ENCODE assay signal across 24 mouse cellular contexts in genomic region chr4:57105339-57105738, GRCm38 (mm10). TPM values are rescaled to one million over a fixed set of nuclear protein-coding genes. Genes with fewer than 3 reads are reported as not detected.
DNase-seq lines count a peak whose midpoint lies in the region; ATAC-seq and TF ChIP-seq lines count a peak whose summit lies in the region.
"Had no signal": no experiment of that assay in that cellular context is flagged by ENCODE, and none has a peak within 500 bp of the region (broad histone marks: within the 10 kb centered on the region; RNA-seq: fewer than 3 reads in every experiment).

No protein-coding gene starts in this region.

- no peaks in the 10 kb centered on the region for H3K4me1 ChIP-seq in embryonic facial prominence, embryonic 14.5 days (ENCODE audit: control insufficient read depth, insufficient read depth, low read length)
- no peaks in the 10 kb centered on the region for H3K4me1 ChIP-seq in embryonic facial prominence, embryonic 10.5 days
- H3K4me1 ChIP-seq in hindbrain, embryonic 16.5 days (ENCODE audit: control insufficient read depth, insufficient read depth, low read depth, low read length) = peaks cover 2% of the 10 kb centered on the region; the same call in 1 of the 2 replicates
- H3K4me1 ChIP-seq in hindbrain, embryonic 11.5 days (replicated peaks; ENCODE audit: control insufficient read depth, insufficient read depth, low read length) = no peaks in the 10 kb centered on the region
- peaks cover 15 to 42% of the 10 kb centered on the region in 2 experiments for H3K4me1 ChIP-seq in CH12.LX (ENCODE audit: control insufficient read depth in 1 of 2, insufficient read depth in 2 of 2)
- H3K4me1 ChIP-seq in stomach, postnatal 0 days (replicated peaks; ENCODE audit: control insufficient read depth, insufficient read depth) = no peaks in the 10 kb centered on the region
- peaks cover 4% of the 10 kb centered on the region; the same call in 1 of the 2 replicates for H3K4me1 ChIP-seq in forebrain, embryonic 15.5 days

- no peaks in the 10 kb centered on the region for H3K36me3 ChIP-seq in embryonic facial prominence, embryonic 14.5 days (ENCODE audit: control insufficient read depth, insufficient read depth, low read length)
- H3K36me3 ChIP-seq in embryonic facial prominence, embryonic 10.5 days (replicated peaks) = no peaks in the 10 kb centered on the region
- no peaks in the 10 kb centered on the region for H3K36me3 ChIP-seq in hindbrain, embryonic 16.5 days (ENCODE audit: control insufficient read depth, insufficient read depth, low read length)
- no peaks in the 10 kb centered on the region for H3K36me3 ChIP-seq in hindbrain, embryonic 11.5 days (ENCODE audit: control insufficient read depth, insufficient read depth, low read length)
- H3K36me3 ChIP-seq in CH12.LX (replicated peaks in 1 of 2; ENCODE audit: control insufficient read depth in 1 of 2, insufficient read depth in 1 of 2, low read length in 1 of 2) = no peaks in the 10 kb centered on the region
- no peaks in the 10 kb centered on the region for H3K36me3 ChIP-seq in stomach, postnatal 0 days (ENCODE audit: control insufficient read depth, insufficient read depth, low read length)
- H3K36me3 ChIP-seq in forebrain, embryonic 15.5 days = no peaks in the 10 kb centered on the region
- H3K36me3 ChIP-seq: heart, embryonic 10.5 days had no signal

- no peak overlapping the region for H3K4me3 ChIP-seq in embryonic facial prominence, embryonic 14.5 days (ENCODE audit: low read depth, low read length)
- no peak overlapping the region for H3K4me3 ChIP-seq in embryonic facial prominence, embryonic 10.5 days
- H3K4me3 ChIP-seq in hindbrain, embryonic 16.5 days (ENCODE audit: low read length) = no peak overlapping the region
- H3K4me3 ChIP-seq in hindbrain, embryonic 11.5 days (ENCODE audit: low read depth, low read length) = no peak overlapping the region
- H3K4me3 ChIP-seq in CH12.LX (replicated peaks in 1 of 3; ENCODE audit: low read depth in 2 of 3, low read length in 2 of 3, poor library complexity in 1 of 3) = no peak overlapping the region
- H3K4me3 ChIP-seq in stomach, postnatal 0 days (ENCODE audit: low read depth, low read length) = no peak overlapping the region
- H3K4me3 ChIP-seq in forebrain, embryonic 15.5 days = no peak overlapping the region
- H3K4me3 ChIP-seq: embryonic facial prominence, embryonic 13.5 days; gastrocnemius, adult 2 months; heart, embryonic 10.5 days had no signal

- TF ChIP-seq CTCF in CH12.LX (conservative IDR thresholded peaks at IDR 0.05 in 1 of 2, IDR thresholded peaks at IDR 0.05 in 1 of 2; ENCODE audit: low read depth in 2 of 2, low read length in 2 of 2) = no peak
- no peak for TF ChIP-seq CTCF in stomach, postnatal 0 days (IDR thresholded peaks at IDR 0.05; ENCODE audit: low read depth)

- WGBS in embryonic facial prominence, embryonic 14.5 days = 61% methylated on average over 6 of the region's 6 CpGs
- WGBS in embryonic facial prominence, embryonic 10.5 days = 85% methylated on average over 6 of the region's 6 CpGs
- 63% methylated on average over 6 of the region's 6 CpGs for WGBS in hindbrain, embryonic 16.5 days
- 74% methylated on average over 6 of the region's 6 CpGs for WGBS in hindbrain, embryonic 11.5 days
- 61% methylated on average over 6 of the region's 6 CpGs for WGBS in stomach, postnatal 0 days
- 72% methylated on average over 6 of the region's 6 CpGs for WGBS in forebrain, embryonic 15.5 days

- no peak for TF ChIP-seq EP300 in CH12.LX (IDR thresholded peaks at IDR 0.05; ENCODE audit: low read length)
- TF ChIP-seq EP300 in stomach, postnatal 0 days (optimal IDR thresholded peaks at IDR 0.05) = no peak

- H3K9me3 ChIP-seq in embryonic facial prominence, embryonic 14.5 days (ENCODE audit: control insufficient read depth, low read length) = no peaks in the 10 kb centered on the region
- no peaks in the 10 kb centered on the region for H3K9me3 ChIP-seq in embryonic facial prominence, embryonic 10.5 days
- H3K9me3 ChIP-seq in hindbrain, embryonic 16.5 days (ENCODE audit: control insufficient read depth, low read length) = no peaks in the 10 kb centered on the region
- H3K9me3 ChIP-seq in hindbrain, embryonic 11.5 days (ENCODE audit: control insufficient read depth, low read length) = no peaks in the 10 kb centered on the region
- H3K9me3 ChIP-seq in CH12.LX (replicated peaks; ENCODE audit: low read length) = no peaks in the 10 kb centered on the region
- H3K9me3 ChIP-seq in stomach, postnatal 0 days (ENCODE audit: control insufficient read depth, low read length) = no peaks in the 10 kb centered on the region
- no peaks in the 10 kb centered on the region for H3K9me3 ChIP-seq in forebrain, embryonic 15.5 days
- H3K9me3 ChIP-seq: embryonic facial prominence, embryonic 13.5 days; heart, embryonic 10.5 days had no signal

- H3K9ac ChIP-seq in embryonic facial prominence, embryonic 14.5 days (ENCODE audit: low read depth, low read length) = no peak overlapping the region
- no peak overlapping the region for H3K9ac ChIP-seq in hindbrain, embryonic 16.5 days (ENCODE audit: low read depth, low read length)
- no peak overlapping the region for H3K9ac ChIP-seq in hindbrain, embryonic 11.5 days (ENCODE audit: low read depth, low read length)
- H3K9ac ChIP-seq in CH12.LX (ENCODE audit: insufficient read depth, low read depth) = no peak overlapping the region
- H3K9ac ChIP-seq in stomach, postnatal 0 days (ENCODE audit: low read length) = no peak overlapping the region
- H3K9ac ChIP-seq in forebrain, embryonic 15.5 days (replicated peaks) = no peak overlapping the region
- H3K9ac ChIP-seq: embryonic facial prominence, embryonic 13.5 days had no signal

- in situ Hi-C loops in CH12.LX (cut with MboI; ENCODE audit: low pct_ligation_motif_present, low pct_unique_long_range_greater_than_20kb, low sequenced_read_pairs) = no loop called here

- no peak overlapping the region for H3K27ac ChIP-seq in embryonic facial prominence, embryonic 14.5 days (replicated peaks; ENCODE audit: low read depth, low read length)
- no peak overlapping the region for H3K27ac ChIP-seq in embryonic facial prominence, embryonic 10.5 days (replicated peaks)
- no peak overlapping the region for H3K27ac ChIP-seq in hindbrain, embryonic 16.5 days (ENCODE audit: low read depth, low read length)
- no peak overlapping the region for H3K27ac ChIP-seq in hindbrain, embryonic 11.5 days (ENCODE audit: low read depth, low read length)
- no peak overlapping the region for H3K27ac ChIP-seq in CH12.LX (ENCODE audit: insufficient read depth, low read depth)
- no peak overlapping the region for H3K27ac ChIP-seq in stomach, postnatal 0 days (replicated peaks)
- no peak overlapping the region for H3K27ac ChIP-seq in forebrain, embryonic 15.5 days (replicated peaks)
- H3K27ac ChIP-seq: embryonic facial prominence, embryonic 13.5 days; gastrocnemius, adult 2 months; heart, embryonic 10.5 days had no signal

- dilution Hi-C loops in CH12.LX (cut with MboI; ENCODE audit: extremely low pct_ligation_motif_present, extremely low pct_unique_long_range_greater_than_20kb, low sequenced_read_pairs) = no loop called here

- no peak for TF ChIP-seq RAD21 in CH12.LX (IDR thresholded peaks at IDR 0.05; ENCODE audit: low read depth, low read length)

- no peaks in the 10 kb centered on the region for H3K79me2 ChIP-seq in CH12.LX (replicated peaks; ENCODE audit: control insufficient read depth, extremely low read depth, insufficient read depth, poor library complexity, severe bottlenecking)

- DNase-seq in embryonic facial prominence, embryonic 14.5 days (ENCODE audit: low spot score) = peak; percentile 69
- no peak for DNase-seq in embryonic facial prominence, embryonic 10.5 days (ENCODE audit: low spot score)
- DNase-seq in hindbrain, embryonic 11.5 days (ENCODE audit: low spot score) = no peak
- DNase-seq in CH12.LX (ENCODE audit: extremely low read depth) = no peak
- DNase-seq in retina, postnatal 1 day = peak; percentile 64
- DNase-seq in stomach, postnatal 0 days (ENCODE audit: low spot score) = no peak
- DNase-seq: adrenal gland, postnatal 10 days; B cell, adult 2 months; cerebellum, adult 11-12 months; cerebellum, adult 9-10 months; cerebellum, postnatal 25 days; gastrocnemius, adult 2 months; gastrocnemius, postnatal 25 days; heart, adult 11 months; heart, postnatal 10 days; heart, postnatal 4 days had no signal

- H3K27me3 ChIP-seq in embryonic facial prominence, embryonic 14.5 days (replicated peaks; ENCODE audit: control insufficient read depth, insufficient read depth, low read length) = no peaks in the 10 kb centered on the region
- H3K27me3 ChIP-seq in embryonic facial prominence, embryonic 10.5 days (replicated peaks; ENCODE audit: low read depth, poor library complexity, severe bottlenecking) = no peaks in the 10 kb centered on the region
- H3K27me3 ChIP-seq in hindbrain, embryonic 16.5 days (replicated peaks; ENCODE audit: control insufficient read depth, insufficient read depth, low read length) = no peaks in the 10 kb centered on the region
- H3K27me3 ChIP-seq in hindbrain, embryonic 11.5 days (ENCODE audit: control insufficient read depth, insufficient read depth, low read length) = no peaks in the 10 kb centered on the region
- H3K27me3 ChIP-seq in CH12.LX (replicated peaks) = no peaks in the 10 kb centered on the region
- no peaks in the 10 kb centered on the region for H3K27me3 ChIP-seq in stomach, postnatal 0 days (ENCODE audit: control insufficient read depth, insufficient read depth, low read length)
- H3K27me3 ChIP-seq in forebrain, embryonic 15.5 days = no peaks in the 10 kb centered on the region
- H3K27me3 ChIP-seq: embryonic facial prominence, embryonic 13.5 days had no signal

- no peak overlapping the region for H3K4me2 ChIP-seq in embryonic facial prominence, embryonic 14.5 days (ENCODE audit: low read depth, low read length)
- no peak overlapping the region for H3K4me2 ChIP-seq in hindbrain, embryonic 16.5 days (ENCODE audit: low read length)
- H3K4me2 ChIP-seq in hindbrain, embryonic 11.5 days (replicated peaks; ENCODE audit: low read depth, low read length) = no peak overlapping the region
- no peak overlapping the region for H3K4me2 ChIP-seq in CH12.LX (ENCODE audit: insufficient read depth, low read depth, poor library complexity, severe bottlenecking)
- H3K4me2 ChIP-seq in stomach, postnatal 0 days (replicated peaks; ENCODE audit: low read depth) = no peak overlapping the region
- no peak overlapping the region for H3K4me2 ChIP-seq in forebrain, embryonic 15.5 days (replicated peaks)
- H3K4me2 ChIP-seq: embryonic facial prominence, embryonic 13.5 days had no signal

- 0 out of 2 replicates have a peak, but pooled peaks have one; percentile 41 for ATAC-seq in embryonic facial prominence, embryonic 14.5 days (ENCODE audit: low read depth)
- 0 out of 2 replicates have a peak, but pooled peaks have one; percentile 18 for ATAC-seq in hindbrain, embryonic 16.5 days
- no peak for ATAC-seq in hindbrain, embryonic 11.5 days (ENCODE audit: low FRiP score)
- no peak for ATAC-seq in stomach, postnatal 0 days (ENCODE audit: low FRiP score, low TSS enrichment)
- ATAC-seq in forebrain, embryonic 15.5 days (replicated peaks) = no peak
- ATAC-seq: CD4-positive, CD25-positive, alpha-beta regulatory T cell, adult 4 months; forebrain, embryonic 14.5 days; intestine, embryonic 16.5 days had no signal

- no peak for TF ChIP-seq POLR2A in CH12.LX (IDR thresholded peaks at IDR 0.05; ENCODE audit: low read depth, low read length)

RNA-seq across cellular contexts. Expression of gene Epb41l4b, which starts 37.9 kb away (rescaled TPM):
- polyA plus RNA-seq in embryonic facial prominence, embryonic 14.5 days (2014; fragmentation: Nextera tagmentation; extraction: Ambion mirVana) = 4.8 and 5.2 TPM in 2 replicates
- polyA plus RNA-seq in embryonic facial prominence, embryonic 10.5 days (2016; fragmentation: Nextera tagmentation; extraction: Ambion mirVana) = 1.2 and 1.4 TPM in 2 replicates
- 2.8 and 3.4 TPM in 2 replicates for polyA plus RNA-seq in hindbrain, embryonic 16.5 days (2015; fragmentation: Nextera tagmentation; extraction: Ambion mirVana)
- 1.4 and 1.7 TPM in 2 replicates for polyA plus RNA-seq in hindbrain, embryonic 11.5 days (2014; fragmentation: Nextera tagmentation; extraction: Ambion mirVana)
- total RNA-seq in CH12.LX (2012; rRNA removed) (2.1 and 4.9 TPM in 2 replicates), CH12.LX (2014; rRNA removed) (0.93 and 1.1 TPM in 2 replicates)
- polyA plus RNA-seq in CH12.LX (2012; ENCODE audit: insufficient read length, low read depth) = 1.1 and 2.0 TPM in 2 replicates
- polyA plus RNA-seq in stomach, postnatal 0 days (2015; fragmentation: Nextera tagmentation; extraction: Ambion mirVana) = 23.0 and 23.5 TPM in 2 replicates
- polyA plus RNA-seq in forebrain, embryonic 15.5 days (2015; fragmentation: Nextera tagmentation; extraction: Ambion mirVana) = 0.69 and 0.77 TPM in 2 replicates
- total RNA-seq: MEL had no signal
- polyA plus RNA-seq: CD4-positive, CD25-positive, alpha-beta regulatory T cell, adult 4 months had no signal

Comparison
In these comparisons a context has a peak if more than half of its experiments do, and no peak if none do; other contexts are left out.
1. ATAC-seq: peak in embryonic facial prominence, embryonic 14.5 days (single experiment) and hindbrain, embryonic 16.5 days (single experiment); none in hindbrain, embryonic 11.5 days (single experiment), stomach, postnatal 0 days (single experiment) and forebrain, embryonic 15.5 days (single experiment).
2. DNase-seq: peak in embryonic facial prominence, embryonic 14.5 days (single experiment) and retina, postnatal 1 day (single experiment); none in embryonic facial prominence, embryonic 10.5 days (single experiment), hindbrain, embryonic 11.5 days (single experiment), CH12.LX (single experiment) and stomach, postnatal 0 days (single experiment).